Mouse (Mus musculus) forebrain, embryonic 11.5 days (tissue): ENCODE measurements at regions not wholly inside any gene's neighbourhood (a gene's known extent, or its start where the extent isn't known, plus 50 kb on each side); places are given as distances from the start of the nearest gene placed in this dataset.

Source experiments
- ATAC-seq: fragments of 200-750 bp; cut with Nextera tagmentation; replicated peaks from 2 replicates; pipeline ENCODE4 v1.8.0; 2017; ENCODE audit warnings: moderate TSS enrichment; ENCODE audit not compliant: low FRiP score
- DNase-seq: peaks from one replicate; pipeline ENCODE4 v3.0.0-alpha.2; 2017; ENCODE audit warnings: low spot score
- H3K27ac ChIP-seq: fragments of 300-500 bp; sonication (generic); 2 replicates; pipeline ENCODE4 v1.5.1; 2014; ENCODE audit warnings: low read depth, low read length
- H3K27me3 ChIP-seq: fragments of 300-500 bp; sonication (generic); 2 replicates; pipeline ENCODE4 v1.6.1; 2014; ENCODE audit warnings: mild to moderate bottlenecking, low read length, mixed read lengths; ENCODE audit not compliant: control insufficient read depth, insufficient read depth
- H3K36me3 ChIP-seq: fragments of 300-500 bp; sonication (generic); 2 replicates; pipeline ENCODE4 v1.6.1; 2014; ENCODE audit warnings: mild to moderate bottlenecking, low read length, moderate library complexity, mixed read lengths; ENCODE audit not compliant: control insufficient read depth, insufficient read depth
- H3K4me1 ChIP-seq: fragments of 300-500 bp; sonication (generic); replicated peaks from 2 replicates; pipeline ENCODE4 v1.6.1; 2014; ENCODE audit warnings: low read length, mixed read lengths; ENCODE audit not compliant: control insufficient read depth, insufficient read depth
- H3K4me2 ChIP-seq: fragments of 300-500 bp; sonication (generic); 2 replicates; pipeline ENCODE4 v1.6.1; 2014; ENCODE audit warnings: low read depth, mild to moderate bottlenecking, low read length, moderate library complexity, mixed read lengths; ENCODE audit not compliant: severe bottlenecking
- H3K4me3 ChIP-seq: fragments of 300-500 bp; sonication (generic); 2 replicates; pipeline ENCODE4 v1.5.1; 2014; ENCODE audit warnings: low read depth, low read length
- H3K9ac ChIP-seq: fragments of 300-500 bp; sonication (generic); 2 replicates; pipeline ENCODE4 v1.6.1; 2014; ENCODE audit warnings: low read length
- H3K9me3 ChIP-seq: fragments of 300-500 bp; sonication (generic); 2 replicates; pipeline ENCODE4 v1.6.1; 2016; ENCODE audit warnings: low read length, mixed read lengths; ENCODE audit not compliant: control insufficient read depth
- WGBS: fragments of 180-500 bp; shearing (Covaris S2); extraction: QIAGEN DNeasy Blood & Tissue Kit; methylation state at CpG from one replicate; pipeline ENCODE4 v1.1.7; 2014; 5-methylcytosine and 5-hydroxymethylcytosine counted together

DNA sequence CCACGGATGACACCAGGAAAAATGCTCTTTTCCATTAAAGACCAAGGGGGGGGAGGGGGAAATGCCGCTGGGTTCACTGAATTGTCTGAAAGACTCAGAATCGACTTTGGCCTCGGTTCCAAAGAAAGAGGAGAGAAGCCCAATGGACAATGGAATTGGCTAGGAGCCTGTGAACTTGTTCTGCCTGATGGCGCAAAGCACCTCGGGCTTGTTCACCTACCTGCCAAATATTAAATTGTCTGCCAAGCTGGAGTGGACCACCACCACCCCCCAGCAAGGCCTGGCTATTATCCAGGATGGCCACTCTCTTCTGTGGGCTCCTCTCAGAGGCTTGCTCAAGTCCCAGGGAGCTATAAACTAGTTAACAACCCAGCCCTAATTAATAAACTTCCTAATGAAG is 352.7 kb upstream of the Jmjd1c start:
- 76% methylated on average over 6 of the region's 6 CpGs for WGBS
- no peaks in the 10 kb centered on the region for H3K9me3 ChIP-seq

DNA sequence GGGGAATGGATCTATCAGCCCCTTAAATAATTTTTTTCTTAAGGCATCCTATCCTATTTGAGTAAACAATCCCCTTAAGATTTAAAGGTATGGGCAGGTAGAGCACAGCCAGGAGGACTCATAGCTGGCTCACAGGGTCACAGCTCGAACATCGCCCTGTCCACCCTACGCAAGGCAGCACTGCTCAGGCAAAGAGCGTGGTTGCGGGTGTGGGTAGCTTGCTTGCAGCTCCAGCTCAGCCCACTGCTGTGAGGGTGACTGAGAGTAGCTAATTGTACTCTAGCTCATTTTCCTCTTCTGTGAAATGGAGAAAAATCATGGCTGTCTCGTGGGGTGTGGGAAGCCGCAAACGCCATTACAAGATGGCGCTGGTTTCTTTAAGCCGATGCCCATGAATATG is 350.1 kb upstream of the Jmjd1c start:
- Histone ChIP-seq H3K27me3 (no peaks in the 10 kb centered on the region), H3K4me2 (no peak overlapping the region), H3K9ac (no peak overlapping the region), H3K36me3 (no peaks in the 10 kb centered on the region), H3K4me1 (no peaks in the 10 kb centered on the region), H3K27ac (no peak overlapping the region), H3K9me3 (no peaks in the 10 kb centered on the region), H3K4me3 (no peak overlapping the region)
- 93% methylated on average over 10 of the region's 10 CpGs for WGBS
- DNase-seq = no peak
- ATAC-seq = no peak

More for the DNA sequence above, 352.7 kb upstream of the Jmjd1c start:
- ATAC-seq (no peak), DNase-seq (no peak)
- H3K36me3 ChIP-seq = no peaks in the 10 kb centered on the region
- H3K27ac ChIP-seq = no peak overlapping the region
- no peak overlapping the region for H3K9ac ChIP-seq
- H3K27me3 ChIP-seq = no peaks in the 10 kb centered on the region
- no peaks in the 10 kb centered on the region for H3K4me1 ChIP-seq
- H3K4me2 ChIP-seq = no peak overlapping the region
- no peak overlapping the region for H3K4me3 ChIP-seq

- DNase-seq = no peak
- ATAC-seq = no peak
- H3K27ac ChIP-seq = no peak overlapping the region
- no peaks in the 10 kb centered on the region for H3K4me1 ChIP-seq
- H3K9me3 ChIP-seq = no peaks in the 10 kb centered on the region
- H3K36me3 ChIP-seq = no peaks in the 10 kb centered on the region
- H3K4me3 ChIP-seq = no peak overlapping the region
- H3K27me3 ChIP-seq = no peaks in the 10 kb centered on the region
- 91% methylated on average over 7 of the region's 7 CpGs for WGBS
- no peak overlapping the region for H3K4me2 ChIP-seq
- H3K9ac ChIP-seq = no peak overlapping the region
Measured at GRCm38 (mm10) chr10:66752237-66752810, 343.6 kb upstream of the Jmjd1c start.

GRCm38 (mm10) chr10:66756866-66757265 is 339.1 kb upstream of the Jmjd1c start:
- Histone ChIP-seq H3K9me3 (no peaks in the 10 kb centered on the region), H3K36me3 (no peaks in the 10 kb centered on the region), H3K4me1 (no peaks in the 10 kb centered on the region), H3K4me2 (no peak overlapping the region), H3K27me3 (no peaks in the 10 kb centered on the region), H3K9ac (no peak overlapping the region), H3K4me3 (no peak overlapping the region), H3K27ac (no peak overlapping the region)
- DNase-seq (no peak), ATAC-seq (no peak)
- WGBS = 86% methylated on average over 4 of the region's 4 CpGs

GRCm38 (mm10) chr10:66770161-66771030 is 325.5 kb upstream of the Jmjd1c start:
- Histone ChIP-seq H3K27ac (no peak overlapping the region), H3K9ac (no peak overlapping the region), H3K27me3 (no peaks in the 10 kb centered on the region), H3K36me3 (no peaks in the 10 kb centered on the region), H3K4me3 (no peak overlapping the region), H3K4me2 (no peak overlapping the region), H3K9me3 (peaks cover 3% of the 10 kb centered on the region), H3K4me1 (no peaks in the 10 kb centered on the region)
- WGBS = 48% methylated on average over 21 of the region's 21 CpGs
- ATAC-seq (no peak), DNase-seq (no peak)

- Histone ChIP-seq H3K27ac (no peak overlapping the region), H3K27me3 (no peaks in the 10 kb centered on the region), H3K4me1 (no peaks in the 10 kb centered on the region), H3K4me2 (no peak overlapping the region), H3K4me3 (no peak overlapping the region), H3K36me3 (no peaks in the 10 kb centered on the region), H3K9ac (no peak overlapping the region), H3K9me3 (no peaks in the 10 kb centered on the region; the same call in 1 of the 2 replicates)
- ATAC-seq = no peak
- 83% methylated on average over 11 of the region's 11 CpGs for WGBS
- DNase-seq = no peak
Measured at GRCm38 (mm10) chr10:66780335-66781170, 315.4 kb upstream of the Jmjd1c start.

- H3K4me1 ChIP-seq = no peaks in the 10 kb centered on the region
- no peaks in the 10 kb centered on the region for H3K27me3 ChIP-seq
- H3K4me2 ChIP-seq = no peak overlapping the region
- 79% methylated on average over 1 of the region's 1 CpGs for WGBS
- no peaks in the 10 kb centered on the region for H3K36me3 ChIP-seq
- H3K4me3 ChIP-seq = no peak overlapping the region
- H3K9ac ChIP-seq = no peak overlapping the region
- DNase-seq (no peak), ATAC-seq (no peak)
- H3K9me3 ChIP-seq = no peaks in the 10 kb centered on the region; the same call in 1 of the 2 replicates
- H3K27ac ChIP-seq = no peak overlapping the region
Measured at GRCm38 (mm10) chr10:66781171-66781510, 314.8 kb upstream of the Jmjd1c start.

DNA sequence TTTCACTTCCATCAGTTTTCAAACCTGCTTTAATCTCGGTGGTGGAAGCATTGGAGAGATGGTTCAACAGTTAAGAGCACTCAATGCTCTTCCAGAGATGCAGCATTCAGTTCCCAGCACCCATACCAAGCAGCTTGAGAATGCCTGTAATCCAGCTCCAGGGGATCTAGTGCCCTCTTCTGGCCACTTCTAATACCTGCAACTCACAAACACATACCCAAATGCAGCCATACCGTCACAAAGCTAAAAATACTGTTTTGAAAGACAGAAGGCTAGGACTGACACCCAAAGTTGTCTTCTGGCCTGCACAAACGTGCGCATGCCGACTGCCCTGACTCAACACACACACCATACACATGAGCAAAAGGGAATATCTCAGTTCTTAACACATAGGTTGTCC is 313.9 kb upstream of the Jmjd1c start:
- no peak for DNase-seq
- Histone ChIP-seq H3K4me3 (no peak overlapping the region), H3K4me2 (no peak overlapping the region), H3K9me3 (no peaks in the 10 kb centered on the region; the same call in 1 of the 2 replicates), H3K27me3 (no peaks in the 10 kb centered on the region), H3K4me1 (no peaks in the 10 kb centered on the region), H3K9ac (no peak overlapping the region), H3K36me3 (no peaks in the 10 kb centered on the region), H3K27ac (no peak overlapping the region)
- 93% methylated on average over 5 of the region's 5 CpGs for WGBS
- ATAC-seq = no peak
